Mouse (Mus musculus) CH12.LX (cell line): ENCODE data around the gene Abcb8.

Experiments
- CHD1 ChIP-seq: IDR thresholded peaks from 2 replicates; pipeline ENCODE4 v1.6.1; 2012; ENCODE audit warnings: low read depth, low read length, improper control_type of control experiment, inconsistent platforms
- CTCF ChIP-seq, 2 experiments: IDR thresholded peaks in 1 of 2; conservative IDR thresholded peaks in 1 of 2; 2 replicates each; pipeline ENCODE4 v1.5.1; 2011 to 2012; ENCODE audit warnings: low read depth in 2 of 2, low read length in 2 of 2, improper control_type of control experiment in 1 of 2, inconsistent platforms in 1 of 2, mild to moderate bottlenecking in 1 of 2, moderate library complexity in 1 of 2
- E2F4 ChIP-seq: IDR thresholded peaks from 2 replicates; pipeline ENCODE4 v1.6.1; 2011; ENCODE audit warnings: low read depth, low read length, improper control_type of control experiment; ENCODE audit not compliant: insufficient replicate concordance
- EP300 ChIP-seq: IDR thresholded peaks from 2 replicates; pipeline ENCODE4 v1.6.1; 2011; ENCODE audit warnings: low read length, improper control_type of control experiment
- GABPA ChIP-seq: IDR thresholded peaks from 2 replicates; pipeline ENCODE4 v1.6.1; 2012; ENCODE audit warnings: low read depth, low read length, improper control_type of control experiment, inconsistent platforms; ENCODE audit not compliant: insufficient replicate concordance
- MAX ChIP-seq: IDR thresholded peaks from 2 replicates; pipeline ENCODE4 v1.6.1; 2011; ENCODE audit warnings: low read length, improper control_type of control experiment
- POLR2A ChIP-seq: IDR thresholded peaks from 2 replicates; pipeline ENCODE4 v1.6.1; 2011; ENCODE audit warnings: low read depth, mild to moderate bottlenecking, improper control_type of control experiment, low read length
- RCOR1 ChIP-seq: conservative IDR thresholded peaks from 2 replicates; pipeline ENCODE4 v1.6.1; 2012; ENCODE audit warnings: low read depth, mild to moderate bottlenecking, inconsistent platforms, low read length, improper control_type of control experiment
- TCF12 ChIP-seq: IDR thresholded peaks from 2 replicates; pipeline ENCODE4 v1.6.1; 2014; ENCODE audit warnings: low read depth, mild to moderate bottlenecking, inconsistent platforms, low read length, improper control_type of control experiment
- UBTF ChIP-seq: IDR thresholded peaks from 2 replicates; pipeline ENCODE4 v1.6.1; 2012; ENCODE audit warnings: low read depth, mild to moderate bottlenecking, inconsistent platforms, low read length, improper control_type of control experiment, moderate library complexity
- ZMIZ1 ChIP-seq: IDR thresholded peaks from 2 replicates; pipeline ENCODE4 v1.6.1; 2012; ENCODE audit warnings: low read depth, mild to moderate bottlenecking, inconsistent platforms, low read length, improper control_type of control experiment

GRCm38 (mm10) chr5:24388246-24388915, 5.1 kb upstream of the Abcb8 start:
- no peak for TF ChIP-seq TCF12
- no peak for TF ChIP-seq E2F4
- no peak for TF ChIP-seq CTCF (conservative IDR thresholded peaks at IDR 0.05 in 1 of 2, IDR thresholded peaks at IDR 0.05 in 1 of 2; ENCODE audit: low read depth in 2 of 2, low read length in 2 of 2)
- no peak for TF ChIP-seq GABPA
- no peak for TF ChIP-seq UBTF
- no peak for TF ChIP-seq EP300
- TF ChIP-seq CHD1, result no peak
- no peak for TF ChIP-seq ZMIZ1
- TF ChIP-seq RCOR1, result no peak
- TF ChIP-seq MAX, result no peak
- no peak for TF ChIP-seq POLR2A
